Mouse (Mus musculus): ENCODE data around the gene Zfp652. TPM values are rescaled to one million over a fixed set of nuclear protein-coding genes. Genes with fewer than 3 reads are reported as not detected.
A peak's percentile ranks its signal among the peaks of the same experiment; 100 is the strongest.
"Not testable (repeated sequence)": the region's sequence is repeated elsewhere in the genome, so short reads cannot be mapped to it uniquely, and the experiment has no call there.

Gene Zfp652
- total RNA-seq, 2 experiments from 2014 or later = 20.6 to 32.0 TPM

DNA sequence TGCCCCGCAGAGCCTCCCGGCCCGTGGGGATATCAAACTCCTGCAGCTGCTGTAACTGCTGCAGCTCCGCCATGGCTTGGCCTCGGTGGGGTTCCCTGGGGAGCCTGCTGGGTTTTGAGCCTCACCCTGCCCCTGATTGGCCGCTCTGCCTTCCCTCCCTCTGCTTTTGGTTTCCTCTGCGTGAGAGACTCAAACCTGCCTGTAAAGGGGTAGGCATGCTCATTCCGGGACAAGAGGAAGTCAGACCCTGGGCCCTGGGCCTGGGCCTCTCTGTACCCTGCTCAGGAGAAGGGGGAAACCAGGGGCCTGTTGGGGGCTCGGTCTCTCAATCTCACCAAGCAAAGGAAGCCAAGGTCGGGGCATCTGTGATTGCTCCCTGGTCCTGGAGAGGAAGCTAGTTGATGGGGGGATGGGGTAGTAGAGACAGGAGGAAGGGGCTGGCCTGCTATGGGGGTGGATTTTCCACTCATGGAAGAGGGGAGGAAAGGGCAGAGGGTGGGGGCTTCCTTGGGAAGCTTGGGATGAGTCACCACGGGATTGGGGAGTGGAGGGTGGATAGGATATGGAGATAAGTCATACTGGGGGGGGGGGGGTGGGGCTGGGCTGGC is 129.7 kb downstream of the Zfp652 start, which contains the start of gene Abi3:
Gene Abi3 (minus strand): TSS at position 403 of the 608 bp plus-strand sequence.
- peak; percentile 58 for ATAC-seq (ENCODE audit: poor library complexity, severe bottlenecking)

DNA sequence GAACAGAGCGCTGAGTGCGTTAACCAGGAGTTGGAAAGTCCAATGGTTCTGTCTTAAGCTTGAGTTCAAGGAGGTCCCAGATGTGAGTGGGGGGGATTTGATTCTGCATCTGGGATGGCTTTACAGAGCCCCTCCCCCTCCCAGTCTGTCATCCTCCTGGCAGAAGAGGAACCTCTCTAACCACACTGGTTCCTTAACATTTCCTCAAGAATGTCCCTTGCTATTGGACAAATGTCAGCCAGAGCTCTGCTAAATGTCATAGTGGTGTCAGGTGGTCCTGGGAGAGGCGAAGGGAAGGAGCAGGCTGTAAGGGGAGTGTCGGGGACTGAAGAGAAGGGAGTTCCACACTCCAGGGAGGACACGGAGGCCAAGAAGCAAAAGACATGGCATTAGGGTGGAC is 130.5 kb downstream of the Zfp652 start:
- peak; percentile 76 for ATAC-seq (ENCODE audit: poor library complexity, severe bottlenecking)

DNA sequence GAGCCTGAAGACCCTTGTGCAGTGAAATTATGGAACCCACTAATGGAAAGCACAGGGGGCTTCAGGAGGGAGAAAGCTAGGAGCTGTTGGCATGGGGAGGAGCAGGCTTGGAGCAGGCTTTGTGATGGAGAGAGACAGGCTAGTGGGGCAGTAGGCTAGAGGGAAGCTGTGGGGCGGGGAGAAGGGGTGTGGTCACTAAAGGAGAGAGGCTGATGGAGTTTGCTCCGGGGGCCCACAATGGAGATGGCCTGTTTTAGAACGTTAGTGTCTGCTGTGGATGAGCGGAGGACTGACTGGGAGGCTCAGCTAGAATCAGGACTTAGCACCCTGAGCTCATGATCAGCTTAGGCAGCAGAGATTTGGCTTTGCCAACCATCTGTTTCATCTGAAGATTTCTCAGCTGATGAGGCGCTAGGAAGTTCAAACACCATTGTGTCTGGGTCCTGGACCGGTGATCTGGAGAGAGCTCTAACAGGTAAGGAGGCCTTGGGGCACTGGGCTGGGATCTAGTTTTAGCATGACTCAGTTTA is 131.0 kb downstream of the Zfp652 start:
- ATAC-seq (ENCODE audit: poor library complexity, severe bottlenecking) = no peak

DNA sequence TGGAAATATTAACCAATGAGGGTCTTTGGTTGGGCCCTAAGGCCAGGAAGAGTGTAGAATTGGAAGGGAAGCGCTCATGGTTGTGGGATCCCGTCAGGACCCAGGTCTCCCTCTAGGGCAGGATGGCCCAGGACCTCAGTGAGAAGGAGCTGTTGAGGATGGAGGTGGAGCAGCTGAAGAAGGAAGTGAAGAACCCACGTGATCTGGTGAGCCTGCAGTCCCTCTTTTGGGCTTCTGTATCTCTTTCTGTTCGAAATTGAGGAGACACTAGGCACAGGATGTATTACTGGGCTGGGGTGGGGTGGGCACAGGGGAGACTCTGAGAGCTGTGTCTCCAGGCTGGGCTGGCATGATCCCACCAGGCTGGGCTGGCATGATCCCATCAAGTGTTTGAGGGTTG is 132.5 kb downstream of the Zfp652 start:
- no peak for ATAC-seq (ENCODE audit: poor library complexity, severe bottlenecking)

DNA sequence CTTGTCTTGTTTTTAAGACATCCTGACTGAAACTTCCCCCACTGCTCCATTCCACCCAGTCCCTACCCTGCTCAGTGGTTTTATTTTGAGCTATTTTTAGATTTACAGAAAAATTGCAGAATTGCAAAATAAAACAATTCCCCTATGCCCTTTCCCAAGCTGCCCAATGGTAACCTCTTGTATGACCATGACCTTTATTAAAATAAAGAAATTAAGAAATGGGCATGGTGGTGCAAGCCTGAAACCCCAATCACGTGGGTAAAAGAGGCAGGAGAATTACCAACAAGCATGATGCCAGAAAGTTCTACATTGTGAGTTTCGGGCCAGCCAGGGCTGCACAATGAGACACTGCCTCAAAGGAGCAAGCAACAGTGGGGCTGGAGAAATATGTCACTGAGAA is 138.4 kb downstream of the Zfp652 start:
- peak; percentile 73 for ATAC-seq (ENCODE audit: poor library complexity, severe bottlenecking)

DNA sequence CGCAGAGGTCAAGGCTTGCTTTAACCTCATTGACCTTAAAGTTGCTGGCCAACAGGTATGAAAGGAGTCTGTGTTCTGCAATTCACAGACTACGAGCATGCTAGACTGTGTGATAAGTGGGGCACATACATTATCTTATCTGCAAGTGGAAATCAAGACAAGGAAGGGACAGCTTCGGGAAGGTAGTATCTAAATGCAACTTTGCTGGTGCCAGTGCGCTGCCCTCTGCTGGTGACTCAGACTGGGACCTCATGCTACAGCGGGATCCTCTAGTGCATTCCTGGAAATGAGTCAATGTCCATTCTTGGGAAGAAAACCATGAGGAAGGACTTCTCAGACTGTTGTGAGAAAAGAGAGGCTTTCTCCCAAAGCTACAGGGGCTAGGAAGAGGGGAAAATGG is 141.2 kb downstream of the Zfp652 start:
- ATAC-seq (ENCODE audit: poor library complexity, severe bottlenecking) = 0 out of 2 replicates have a peak, but pooled peaks have one; percentile 31

DNA sequence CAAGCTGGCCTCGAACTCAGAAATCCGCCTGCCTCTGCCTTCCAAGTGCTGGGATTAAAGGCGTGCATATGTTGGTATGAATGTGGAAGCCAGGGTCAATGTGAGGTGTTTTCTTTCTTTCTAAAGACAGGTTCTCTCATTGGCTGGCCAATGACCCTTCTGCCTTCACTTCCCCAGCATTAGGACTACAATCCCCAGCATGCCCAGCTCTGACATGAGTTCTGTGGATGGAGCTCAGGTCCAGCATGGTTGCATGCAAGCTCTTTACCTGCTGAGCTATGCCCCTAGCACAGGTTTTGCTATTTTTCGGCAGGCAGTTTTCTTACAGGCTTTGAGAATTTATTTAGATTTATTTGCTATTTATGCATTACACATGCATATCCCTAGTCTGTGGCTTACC is 144.8 kb downstream of the Zfp652 start:
- ATAC-seq (ENCODE audit: poor library complexity, severe bottlenecking) = no peak

DNA sequence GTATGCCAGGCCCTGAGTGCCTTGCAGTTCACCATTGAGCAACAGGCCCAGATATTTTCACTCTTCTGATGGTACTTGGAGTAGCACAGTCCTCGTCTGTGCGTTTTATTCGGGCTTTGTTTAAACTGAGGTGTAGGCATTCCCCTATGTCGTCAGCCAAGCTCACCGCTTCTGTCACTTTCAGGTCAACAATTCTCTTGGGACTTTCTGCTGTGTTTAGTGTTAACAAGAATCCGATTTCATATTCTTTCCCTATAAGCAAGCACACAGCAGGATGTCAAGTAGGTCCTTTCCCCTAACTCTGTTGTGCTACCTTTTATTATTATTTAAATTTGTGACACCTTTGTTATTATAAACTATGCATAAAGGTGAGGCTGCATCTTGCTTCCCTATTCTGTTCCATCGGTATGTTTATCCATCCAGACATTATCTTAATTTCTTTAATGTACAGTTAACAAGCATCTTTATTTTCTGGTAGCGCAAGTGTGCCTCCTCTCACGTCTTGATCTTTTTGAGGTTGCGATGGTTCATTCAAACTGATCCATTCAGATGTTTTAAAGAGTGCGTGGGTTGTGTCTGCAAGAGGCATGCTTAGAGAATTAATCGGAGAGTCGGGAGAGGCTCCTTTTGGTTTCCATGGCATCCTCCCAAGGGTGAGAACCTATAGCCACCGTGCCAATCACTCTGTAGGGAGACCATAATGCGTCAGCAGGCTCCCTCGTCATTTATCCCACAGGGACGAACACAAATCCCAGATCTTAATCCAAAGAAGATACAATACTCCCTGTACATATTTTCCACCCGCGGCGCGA is 145.4 kb downstream of the Zfp652 start:
- ATAC-seq (ENCODE audit: poor library complexity, severe bottlenecking) = no peak

DNA sequence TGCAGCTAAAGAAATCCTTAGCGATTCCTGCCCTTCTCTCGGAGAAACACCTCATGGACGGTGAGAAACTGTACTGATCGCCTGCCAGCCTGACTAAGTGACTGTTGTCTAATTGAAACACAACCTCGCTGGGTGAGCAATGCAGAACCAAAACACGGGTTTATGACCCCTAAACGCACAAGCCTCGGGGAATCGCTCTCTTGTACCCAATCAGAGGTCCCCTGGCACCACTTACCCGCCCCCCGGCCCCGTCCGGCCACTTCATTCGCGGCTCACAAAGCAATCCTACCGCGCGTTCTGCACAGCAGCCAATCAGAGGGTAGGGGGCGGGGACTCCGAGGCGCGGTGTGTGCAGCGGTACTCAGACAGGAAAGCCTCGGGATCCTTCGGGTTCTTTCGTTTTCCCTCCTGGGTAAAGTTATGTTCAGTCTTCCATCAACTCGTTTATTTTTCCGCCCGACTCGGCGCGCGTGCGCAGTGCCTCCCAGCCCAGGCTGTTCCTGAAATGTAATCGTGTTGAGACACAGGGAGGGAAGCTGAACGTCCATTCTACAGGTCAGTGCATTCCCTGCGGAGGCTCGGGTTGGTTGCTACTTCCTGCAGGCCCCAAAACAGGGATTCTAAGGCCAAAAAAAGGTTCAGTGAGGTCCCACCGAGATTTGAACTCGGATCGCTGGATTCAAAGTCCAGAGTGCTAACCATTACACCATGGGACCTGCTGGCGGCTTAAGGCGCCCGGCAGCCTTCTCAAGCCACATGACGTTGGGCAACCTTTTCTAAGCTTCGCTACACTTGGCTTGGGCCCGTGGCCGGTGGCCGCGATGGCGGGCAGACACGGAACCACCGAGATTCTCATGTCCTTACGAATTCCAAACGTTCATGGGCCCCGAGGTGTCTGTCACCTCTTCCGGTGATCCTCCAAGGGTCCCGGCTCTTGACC is 146.3 kb downstream of the Zfp652 start:
- ATAC-seq (ENCODE audit: poor library complexity, severe bottlenecking) = peak; percentile 95

DNA sequence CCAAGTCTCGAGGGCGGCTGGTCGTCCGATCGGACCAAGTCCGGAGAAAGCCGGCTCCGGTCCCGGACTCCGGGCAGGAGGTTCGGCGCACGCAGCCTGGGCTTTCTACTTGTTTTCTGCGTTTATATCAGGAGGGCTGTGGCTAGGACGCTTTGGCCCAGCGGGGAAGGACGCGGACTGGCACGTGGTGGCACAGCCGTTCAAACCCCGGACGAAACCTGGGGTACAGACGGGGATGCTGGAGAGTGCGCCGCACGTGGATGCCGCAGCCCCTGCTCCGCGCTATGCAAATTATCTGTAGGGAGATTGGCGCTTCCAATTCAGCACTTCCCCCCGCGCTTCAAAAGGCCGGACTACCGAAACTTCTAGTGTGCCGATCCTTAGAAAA is 147.0 kb downstream of the Zfp652 start:
- ATAC-seq (ENCODE audit: poor library complexity, severe bottlenecking) = peak; percentile 40

DNA sequence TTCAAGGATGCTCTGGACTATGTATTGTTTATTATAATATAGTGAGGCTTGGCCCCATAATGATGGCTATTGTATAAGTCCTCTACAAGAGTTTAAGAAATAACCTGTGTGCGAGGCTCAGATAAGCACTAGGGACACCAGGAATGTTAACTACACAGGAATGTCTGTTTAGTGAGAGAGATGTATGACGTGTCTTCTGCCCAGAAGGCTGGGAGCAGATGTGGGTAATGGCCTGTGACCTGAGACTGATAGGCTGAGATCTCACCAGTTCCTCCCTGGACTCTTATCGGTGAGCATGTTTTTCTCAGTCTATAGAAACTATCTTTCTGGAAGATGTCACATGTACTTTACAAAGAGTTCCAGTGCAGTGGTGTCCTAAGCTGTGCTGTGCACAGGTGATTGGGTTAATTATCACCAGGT is 147.6 kb downstream of the Zfp652 start:
- ATAC-seq (ENCODE audit: poor library complexity, severe bottlenecking) = no peak

DNA sequence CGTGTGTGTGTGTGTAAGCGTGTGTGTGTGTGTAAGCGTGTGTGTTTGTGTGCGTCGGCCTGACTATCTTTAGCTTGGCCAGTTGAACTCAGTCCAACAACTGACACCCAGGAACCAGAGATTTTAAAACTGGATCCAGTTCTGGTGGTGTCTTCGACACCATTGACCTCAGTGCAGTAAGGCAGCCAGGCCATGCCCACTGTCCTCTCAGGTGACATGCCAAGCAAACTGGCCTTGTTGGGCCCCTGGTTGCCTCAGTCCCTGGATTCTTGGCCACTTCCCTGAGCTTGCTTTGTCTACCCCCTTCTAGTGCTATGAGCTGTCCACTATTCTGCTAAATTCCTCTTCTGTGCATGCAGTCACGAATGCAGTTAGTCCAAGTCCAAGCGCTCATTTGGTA is 148.9 kb downstream of the Zfp652 start:
- no peak for ATAC-seq (ENCODE audit: poor library complexity, severe bottlenecking)

DNA sequence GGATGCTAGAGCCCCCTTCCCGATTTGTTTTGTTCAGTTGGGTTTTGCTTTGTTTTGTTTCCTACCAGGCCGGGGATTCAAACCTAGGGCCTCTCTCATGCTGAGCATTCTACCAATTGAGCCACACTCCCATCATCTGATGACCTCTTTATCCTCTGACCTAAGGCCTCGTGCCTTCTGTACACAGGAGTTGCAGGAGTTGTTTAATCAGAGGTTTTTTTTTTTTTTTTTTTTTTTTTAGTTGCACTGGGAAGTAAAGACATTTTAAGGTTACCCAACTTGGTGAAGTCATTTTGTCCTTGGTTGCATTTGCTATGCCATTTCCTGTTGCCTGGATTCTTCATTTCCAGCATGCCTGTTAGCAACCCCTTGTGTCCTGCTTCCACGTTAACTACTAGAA is 157.0 kb downstream of the Zfp652 start:
- peak; percentile 60 for ATAC-seq (ENCODE audit: poor library complexity, severe bottlenecking)

DNA sequence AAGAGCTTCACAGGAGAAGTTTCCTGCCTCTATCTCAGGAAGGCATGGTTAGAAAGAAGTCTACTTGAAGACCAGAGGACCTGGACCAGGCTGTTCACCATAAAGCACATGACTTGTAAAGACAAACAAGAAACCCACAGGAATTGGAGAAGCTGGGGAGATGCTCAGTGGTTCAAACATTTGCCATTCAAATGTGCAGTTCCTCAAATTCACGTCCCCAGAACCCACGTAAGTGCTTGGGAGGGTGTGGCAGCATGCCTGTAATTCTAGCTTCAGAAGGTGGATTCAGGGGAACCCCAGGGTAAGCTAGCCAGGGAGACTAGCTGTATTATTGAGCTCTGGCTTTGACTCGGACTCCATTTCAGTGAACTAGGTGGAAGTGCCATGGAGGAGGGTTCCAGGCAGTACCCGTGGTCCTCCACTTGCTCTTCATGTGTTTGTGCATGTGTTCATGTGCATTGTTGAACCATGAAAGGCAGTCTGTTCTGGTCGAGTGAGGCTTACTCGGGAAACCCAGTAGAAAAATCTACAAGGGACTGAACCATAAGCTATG is 157.5 kb downstream of the Zfp652 start:
- ATAC-seq (ENCODE audit: poor library complexity, severe bottlenecking) = peak; percentile 94

DNA sequence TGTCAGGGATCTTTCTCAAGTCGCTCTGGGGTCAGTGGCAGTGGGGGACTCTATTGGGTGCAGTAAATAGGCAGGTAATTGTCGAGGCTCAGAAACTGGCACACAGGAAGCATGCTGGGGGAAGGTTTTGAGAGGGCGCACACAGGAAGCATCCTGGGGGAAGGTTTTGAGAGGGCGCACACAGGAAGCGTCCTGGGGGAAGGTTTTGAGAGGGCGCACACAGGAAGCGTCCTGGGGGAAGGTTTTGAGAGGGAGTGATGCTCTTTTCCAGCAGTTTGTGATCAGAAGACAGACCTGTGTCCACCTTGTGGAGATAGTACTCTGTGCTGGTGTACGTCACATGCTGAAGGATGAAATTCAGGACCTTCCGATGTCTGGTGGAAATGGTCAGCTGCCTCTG is 163.3 kb downstream of the Zfp652 start:
- no peak for ATAC-seq (ENCODE audit: poor library complexity, severe bottlenecking)

DNA sequence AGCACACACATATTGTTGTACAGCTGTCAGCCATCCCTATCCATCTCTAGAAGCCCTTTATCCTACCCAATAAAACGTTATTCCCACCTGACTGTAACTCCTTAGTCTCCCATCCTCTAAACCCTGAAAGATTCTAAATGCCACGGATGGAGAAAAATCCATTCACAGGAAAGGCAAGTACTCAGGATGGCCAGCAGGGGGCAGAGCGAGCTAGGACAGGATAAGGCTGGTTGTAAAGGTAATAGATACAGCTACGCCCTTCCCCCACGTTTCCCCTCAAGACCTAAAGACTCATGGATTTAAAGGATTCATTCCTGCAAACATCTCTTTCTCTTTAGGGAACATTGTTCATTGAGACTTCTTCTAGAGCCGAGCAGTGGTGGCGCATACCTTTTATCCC is 163.8 kb downstream of the Zfp652 start:
- ATAC-seq (ENCODE audit: poor library complexity, severe bottlenecking) = peak; percentile 56

DNA sequence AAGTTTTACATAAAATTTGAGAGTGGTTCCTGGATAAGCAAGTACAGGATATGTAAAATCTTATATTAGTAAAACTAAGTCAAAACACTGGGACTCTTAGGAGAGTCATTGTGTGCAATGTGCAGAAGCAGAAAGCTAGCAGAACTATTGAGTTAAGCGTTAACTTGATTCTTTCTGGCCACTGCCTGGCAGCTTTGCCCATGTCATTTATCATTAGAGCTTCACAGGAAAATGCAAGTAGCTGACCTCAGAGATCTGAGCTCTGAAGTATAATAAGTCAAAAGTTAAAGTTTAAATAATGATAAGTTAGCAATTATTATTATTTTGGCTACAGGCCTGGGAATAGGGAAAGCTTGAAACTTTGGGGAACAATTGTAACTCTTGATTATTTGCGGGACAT is 167.4 kb downstream of the Zfp652 start:
- ATAC-seq (ENCODE audit: poor library complexity, severe bottlenecking) = not testable (repeated sequence)

Measured in megakaryocyte, adult 5-6 weeks (primary cell).